Mouse (Mus musculus): ENCODE results near the gene Bcat1.

GRCm38 (mm10) chr6:145016639-145017038 is 59.3 kb downstream of the Bcat1 start:
- TF ChIP-seq GATA1 (IDR thresholded peaks at IDR 0.05; ENCODE audit: borderline replicate concordance, low read length) (no peak), CTCF (IDR thresholded peaks at IDR 0.05; ENCODE audit: low read depth, low read length) (no peak), TAL1 (conservative IDR thresholded peaks at IDR 0.05; ENCODE audit: low read depth, low read length) (no peak), POLR2AphosphoS5 (IDR thresholded peaks at IDR 0.05; ENCODE audit: insufficient replicate concordance, low read depth, low read length) (no peak), GATA2 (IDR thresholded peaks at IDR 0.05; ENCODE audit: borderline replicate concordance, low read depth, low read length) (no peak)

All from G1E (cell line).